Mouse (Mus musculus) neural tube, embryonic 11.5 days (tissue): ENCODE results near the gene Tenm1. TPM values are rescaled to one million over a fixed set of nuclear protein-coding genes. Genes with fewer than 3 reads are reported as not detected.

Source experiments
- ATAC-seq: fragments of 200-750 bp; cut with Nextera tagmentation; 2 replicates; pipeline ENCODE4 v1.8.0; 2017; ENCODE audit warnings: moderate number of reproducible peaks, mild to moderate bottlenecking, moderate TSS enrichment, moderate library complexity; ENCODE audit not compliant: insufficient read depth, low FRiP score, low TSS enrichment
- DNase-seq: peaks from one replicate; pipeline ENCODE4 v3.0.0-alpha.2; 2015; ENCODE audit warnings: low spot score
- H3K27ac ChIP-seq: fragments of 300-500 bp; sonication (generic); 2 replicates; pipeline ENCODE4 v1.5.1; 2014; ENCODE audit warnings: low read depth, mild to moderate bottlenecking, low read length
- H3K27me3 ChIP-seq: fragments of 300-500 bp; sonication (generic); 2 replicates; pipeline ENCODE4 v1.6.1; 2014; ENCODE audit warnings: mild to moderate bottlenecking, low read length, mixed read lengths; ENCODE audit not compliant: control insufficient read depth, insufficient read depth
- H3K36me3 ChIP-seq: fragments of 300-500 bp; sonication (generic); 2 replicates; pipeline ENCODE4 v1.6.1; 2014; ENCODE audit warnings: mild to moderate bottlenecking, low read length, moderate library complexity, mixed read lengths; ENCODE audit not compliant: control insufficient read depth, insufficient read depth
- H3K4me1 ChIP-seq: fragments of 300-500 bp; sonication (generic); 2 replicates; pipeline ENCODE4 v1.6.1; 2014; ENCODE audit warnings: low read length, mixed read lengths; ENCODE audit not compliant: control insufficient read depth, insufficient read depth
- H3K4me2 ChIP-seq: fragments of 300-500 bp; sonication (generic); 2 replicates; pipeline ENCODE4 v1.6.1; 2014; ENCODE audit warnings: low read depth, mild to moderate bottlenecking, moderate library complexity
- H3K4me3 ChIP-seq: fragments of 300-500 bp; sonication (generic); 2 replicates; pipeline ENCODE4 v1.5.1; 2014; ENCODE audit warnings: low read depth, low read length
- H3K9ac ChIP-seq: fragments of 300-500 bp; sonication (generic); 2 replicates; pipeline ENCODE4 v1.6.1; 2014; ENCODE audit warnings: mild to moderate bottlenecking, low read length
- H3K9me3 ChIP-seq: fragments of 300-500 bp; sonication (generic); 2 replicates; pipeline ENCODE4 v1.6.1; 2016; ENCODE audit warnings: low read length; ENCODE audit not compliant: control insufficient read depth
- WGBS: fragments of 180-500 bp; shearing (Covaris S2); extraction: QIAGEN DNeasy Blood & Tissue Kit; methylation state at CpG from one replicate; pipeline ENCODE4 v1.1.7; 2014; 5-methylcytosine and 5-hydroxymethylcytosine counted together
- polyA plus RNA-seq: library from polyadenylated mRNA; unstranded; fragments of >200 nt; fragmentation: Nextera tagmentation; extraction: Ambion mirVana; gene quantifications from 2 replicates; pipeline ENCODE4 v1.2.1, GENCODE M21; 2014

The Tenm1 gene
- polyA plus RNA-seq, 1 experiment from 2014 or later, result 0.90 TPM

DNA sequence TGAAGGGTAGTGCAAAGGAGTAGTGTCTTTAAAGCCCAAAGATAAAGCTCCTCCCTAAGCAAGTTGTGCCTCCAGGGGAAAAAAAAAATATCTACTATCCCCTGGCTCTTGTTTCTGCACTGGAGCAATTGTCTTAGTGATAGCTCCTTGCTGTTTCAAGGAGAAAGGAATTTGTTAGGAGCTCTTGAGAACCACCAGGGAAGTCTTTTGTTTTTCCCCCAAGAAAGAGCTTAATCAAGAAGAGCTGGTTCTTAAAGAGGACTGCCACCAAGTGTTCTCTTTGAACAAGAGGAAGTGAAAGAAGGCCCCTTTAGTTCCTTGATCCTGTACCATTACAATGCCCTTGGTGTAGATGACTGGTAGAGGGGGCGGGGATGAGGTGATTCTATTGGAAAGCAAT lies 56.4 kb downstream of the Tenm1 start:
- Histone ChIP-seq H3K9ac (no peak overlapping the region), H3K27me3 (no peaks in the 10 kb centered on the region), H3K4me2 (no peak overlapping the region), H3K36me3 (no peaks in the 10 kb centered on the region), H3K4me3 (no peak overlapping the region), H3K27ac (no peak overlapping the region), H3K4me1 (no peaks in the 10 kb centered on the region), H3K9me3 (no peaks in the 10 kb centered on the region)
- DNase-seq, result no peak
- WGBS, result 35% methylated on average over 1 of the region's 1 CpGs
- no peak for ATAC-seq

GRCm38 (mm10) chrX:43319351-43319750 lies 109.6 kb downstream of the Tenm1 start:
- Histone ChIP-seq H3K36me3 (no peaks in the 10 kb centered on the region), H3K9me3 (no peaks in the 10 kb centered on the region), H3K4me3 (no peak overlapping the region), H3K9ac (no peak overlapping the region), H3K4me2 (no peak overlapping the region), H3K4me1 (no peaks in the 10 kb centered on the region), H3K27ac (no peak overlapping the region), H3K27me3 (no peaks in the 10 kb centered on the region)
- 89% methylated on average over 1 of the region's 1 CpGs for WGBS
- ATAC-seq (no peak), DNase-seq (no peak)

DNA sequence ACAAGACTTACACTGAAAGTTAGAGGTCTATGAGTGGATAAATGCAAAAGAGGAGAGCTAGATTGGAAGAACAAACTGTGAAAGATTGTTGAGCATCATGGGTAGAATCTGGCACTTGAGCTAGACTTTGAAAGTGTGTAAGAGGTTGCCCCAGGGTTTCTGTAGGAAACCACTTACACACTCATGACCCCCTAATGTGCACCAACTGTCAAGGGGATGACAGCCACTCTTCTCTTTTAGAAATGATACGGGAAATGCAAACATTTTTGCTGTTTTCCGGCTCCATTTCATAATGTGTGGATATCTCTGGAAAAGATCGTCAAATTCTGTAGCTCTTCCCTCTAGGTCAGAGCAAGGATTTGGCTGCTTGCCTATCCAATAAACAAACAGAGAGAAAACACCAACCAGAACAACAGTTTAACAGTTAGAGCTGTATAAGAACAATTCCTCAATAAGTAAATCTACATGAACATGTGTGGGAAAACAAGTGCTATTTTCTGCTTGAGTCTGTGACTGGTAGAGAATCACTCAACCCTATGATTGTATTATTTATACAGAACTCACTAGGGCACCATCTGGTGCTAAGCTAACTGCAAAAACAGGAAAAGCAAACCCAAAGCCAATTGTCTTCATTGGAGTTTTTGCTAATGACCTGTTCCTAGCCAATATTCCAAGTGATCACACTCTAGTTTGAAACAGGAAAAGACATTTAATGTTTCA lies 111.0 kb downstream of the Tenm1 start:
- Histone ChIP-seq H3K9me3 (no peaks in the 10 kb centered on the region), H3K36me3 (no peaks in the 10 kb centered on the region), H3K27me3 (no peaks in the 10 kb centered on the region), H3K4me3 (no peak overlapping the region), H3K4me2 (no peak overlapping the region), H3K27ac (no peak overlapping the region), H3K4me1 (no peaks in the 10 kb centered on the region), H3K9ac (no peak overlapping the region)
- DNase-seq, result no peak
- no peak for ATAC-seq
- 90% methylated on average over 3 of the region's 3 CpGs for WGBS

DNA sequence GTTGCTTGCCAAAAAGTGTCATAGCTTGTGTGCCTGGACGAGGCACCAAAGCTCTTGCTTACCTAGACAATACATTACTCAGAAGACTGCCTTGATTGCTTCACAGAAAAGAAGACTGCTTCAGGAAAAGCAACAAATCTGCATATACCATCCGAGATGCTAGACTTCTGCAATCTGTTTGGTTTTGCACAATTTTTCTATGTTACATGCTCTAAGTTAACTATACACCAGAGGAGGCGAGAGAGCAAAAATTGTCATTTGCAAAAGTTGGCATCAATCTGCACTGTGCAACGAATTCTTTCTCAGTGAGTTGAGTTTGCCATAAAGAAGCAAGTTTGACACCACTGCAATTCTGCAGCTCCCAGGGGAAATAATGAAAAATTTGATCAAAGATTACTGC lies 193.1 kb downstream of the Tenm1 start:
- Histone ChIP-seq H3K4me3 (no peak overlapping the region), H3K9me3 (no peaks in the 10 kb centered on the region), H3K27ac (no peak overlapping the region), H3K27me3 (no peaks in the 10 kb centered on the region), H3K36me3 (no peaks in the 10 kb centered on the region), H3K9ac (no peak overlapping the region), H3K4me1 (no peaks in the 10 kb centered on the region), H3K4me2 (no peak overlapping the region)
- no peak for DNase-seq
- ATAC-seq, result no peak
- 87% methylated on average over 4 of the region's 4 CpGs for WGBS

GRCm38 (mm10) chrX:43205003-43205402 lies 223.9 kb downstream of the Tenm1 start:
- no peak overlapping the region for H3K4me2 ChIP-seq
- H3K4me3 ChIP-seq, result no peak overlapping the region
- H3K9me3 ChIP-seq, result no peaks in the 10 kb centered on the region
- H3K4me1 ChIP-seq, result no peaks in the 10 kb centered on the region
- no peak overlapping the region for H3K27ac ChIP-seq
- H3K36me3 ChIP-seq, result no peaks in the 10 kb centered on the region
- no peak overlapping the region for H3K9ac ChIP-seq
- WGBS, result 86% methylated on average over 3 of the region's 3 CpGs
- no peak for ATAC-seq
- no peak for DNase-seq
- no peaks in the 10 kb centered on the region for H3K27me3 ChIP-seq

DNA sequence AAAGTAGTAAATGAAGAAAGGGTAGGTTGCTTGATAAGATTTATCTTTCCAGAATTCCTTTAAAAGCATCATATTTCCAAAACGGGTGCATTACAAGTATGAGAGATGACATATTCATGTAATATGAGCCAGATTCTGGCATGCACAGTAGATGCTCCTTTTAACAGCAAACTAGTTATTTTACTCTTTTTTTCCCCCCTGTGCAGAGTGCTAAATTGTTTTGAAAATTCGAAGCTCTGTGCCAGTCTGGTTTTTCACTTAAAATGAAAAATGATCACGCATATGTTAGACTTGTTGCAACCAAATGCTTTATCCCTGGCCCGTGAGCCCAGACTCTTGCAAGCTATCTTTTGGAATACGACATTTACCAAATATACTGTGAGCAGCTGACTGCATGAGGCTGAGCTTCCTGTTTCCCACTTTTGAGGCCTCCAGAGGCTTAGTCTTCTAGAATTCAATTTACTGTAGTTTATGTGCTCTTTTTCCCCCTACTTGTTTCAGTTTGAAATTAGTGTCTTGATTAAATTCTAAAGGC lies 226.6 kb downstream of the Tenm1 start:
- H3K36me3 ChIP-seq, result no peaks in the 10 kb centered on the region
- DNase-seq, result no peak
- H3K4me3 ChIP-seq, result no peak overlapping the region
- H3K4me2 ChIP-seq, result no peak overlapping the region
- no peak for ATAC-seq
- 68% methylated on average over 5 of the region's 5 CpGs for WGBS
- no peak overlapping the region for H3K27ac ChIP-seq
- H3K4me1 ChIP-seq, result no peaks in the 10 kb centered on the region
- H3K27me3 ChIP-seq, result no peaks in the 10 kb centered on the region
- no peak overlapping the region for H3K9ac ChIP-seq
- H3K9me3 ChIP-seq, result no peaks in the 10 kb centered on the region

DNA sequence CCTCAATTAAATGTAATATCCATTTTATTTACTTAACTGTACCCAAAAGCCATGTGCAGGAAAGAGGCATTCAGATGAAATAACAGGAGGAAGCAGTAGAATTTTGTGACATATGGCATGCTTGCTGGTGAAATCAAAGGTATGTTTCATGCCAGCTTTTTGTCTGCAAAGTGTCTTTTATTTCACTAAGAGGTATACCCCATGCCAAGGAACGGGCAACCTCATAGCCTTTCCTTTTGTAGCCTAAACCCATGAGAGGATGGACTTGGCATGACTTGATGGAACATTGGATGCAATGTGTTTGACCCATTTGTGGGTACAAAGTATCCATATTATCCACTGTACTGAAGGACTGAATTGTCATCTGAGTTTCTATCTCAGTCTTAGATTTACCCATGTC lies 246.0 kb downstream of the Tenm1 start:
- Histone ChIP-seq H3K4me1 (no peaks in the 10 kb centered on the region), H3K27ac (no peak overlapping the region), H3K9me3 (no peaks in the 10 kb centered on the region), H3K4me2 (no peak overlapping the region), H3K9ac (no peak overlapping the region), H3K4me3 (no peak overlapping the region), H3K36me3 (no peaks in the 10 kb centered on the region), H3K27me3 (no peaks in the 10 kb centered on the region)
- 83% methylated on average over 1 of the region's 1 CpGs for WGBS
- DNase-seq (no peak), ATAC-seq (no peak)

DNA sequence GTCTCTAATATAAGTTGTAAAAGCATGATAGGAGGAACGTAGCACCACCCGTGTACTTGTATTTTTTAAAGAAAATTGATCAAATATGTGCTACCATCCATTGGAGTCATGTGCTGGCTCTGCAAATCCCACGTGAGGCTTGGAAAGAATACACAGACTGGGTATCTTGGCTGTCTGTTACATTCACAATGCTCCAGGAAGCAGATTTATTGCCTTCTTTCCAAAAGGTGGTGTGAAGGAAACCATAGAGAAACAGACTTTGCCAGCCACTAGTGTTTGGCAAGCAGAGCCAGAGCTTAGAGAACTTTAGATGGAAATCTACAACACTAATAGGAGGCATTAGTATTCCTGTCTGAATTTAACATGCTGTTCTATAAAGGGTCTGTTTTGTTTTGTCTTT lies 277.4 kb downstream of the Tenm1 start:
- H3K36me3 ChIP-seq, result no peaks in the 10 kb centered on the region
- 64% methylated on average over 3 of the region's 3 CpGs for WGBS
- no peaks in the 10 kb centered on the region for H3K4me1 ChIP-seq
- ATAC-seq (no peak), DNase-seq (no peak)
- H3K27me3 ChIP-seq, result no peaks in the 10 kb centered on the region
- H3K27ac ChIP-seq, result no peak overlapping the region
- H3K4me2 ChIP-seq, result no peak overlapping the region
- H3K9me3 ChIP-seq, result no peaks in the 10 kb centered on the region
- H3K9ac ChIP-seq, result no peak overlapping the region
- no peak overlapping the region for H3K4me3 ChIP-seq

DNA sequence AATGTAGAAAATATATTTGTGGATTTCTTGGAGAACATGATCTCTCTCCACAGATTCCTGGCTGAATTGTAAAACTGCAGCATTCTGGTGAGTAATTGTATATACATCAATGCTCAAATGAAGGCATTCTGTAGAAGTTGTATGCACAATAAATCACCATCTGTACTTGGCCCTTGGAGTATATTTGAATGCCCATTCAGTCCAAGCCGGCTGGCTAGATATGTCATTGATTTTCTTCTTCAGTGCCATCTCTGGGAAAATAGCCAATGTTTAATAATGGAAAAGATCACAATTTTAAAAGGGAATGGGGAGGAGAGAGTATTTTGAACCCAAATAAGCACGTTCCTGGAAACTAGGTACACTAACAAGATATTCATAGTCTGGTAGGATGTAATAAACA lies 299.2 kb downstream of the Tenm1 start:
- Histone ChIP-seq H3K4me2 (no peak overlapping the region), H3K27me3 (no peaks in the 10 kb centered on the region), H3K27ac (no peak overlapping the region), H3K4me1 (no peaks in the 10 kb centered on the region), H3K36me3 (no peaks in the 10 kb centered on the region), H3K4me3 (no peak overlapping the region), H3K9me3 (no peaks in the 10 kb centered on the region), H3K9ac (no peak overlapping the region)
- no peak for DNase-seq
- WGBS, result 62% methylated on average over 2 of the region's 2 CpGs
- no peak for ATAC-seq
